Mouse (Mus musculus) ES-E14 (cell line): ENCODE results near the gene As3mt. TPM values are rescaled to one million over a fixed set of nuclear protein-coding genes. Genes with fewer than 3 reads are reported as not detected.
"Not testable (repeated sequence)": the region's sequence is repeated elsewhere in the genome, so short reads cannot be mapped to it uniquely, and the experiment has no call there.

Experiments
- DNase-seq: peaks from one replicate; pipeline ENCODE4 v3.0.0-alpha.2; 2013; ENCODE audit warnings: low read depth, low spot score
- H3K27ac ChIP-seq: 2 replicates; pipeline ENCODE4 v1.5.1; 2012; ENCODE audit warnings: low read depth, mild to moderate bottlenecking, low read length, moderate library complexity, mixed read lengths; ENCODE audit not compliant: poor library complexity, insufficient read depth, severe bottlenecking
- H3K36me3 ChIP-seq: 2 replicates; pipeline ENCODE4 v1.6.1; 2012; ENCODE audit warnings: mild to moderate bottlenecking, low read length, moderate library complexity, mixed read lengths; ENCODE audit not compliant: control insufficient read depth, poor library complexity, insufficient read depth, severe bottlenecking
- H3K4me1 ChIP-seq, 2 experiments: fragments of 150-350 bp in 1 of 2; sonication (generic) in 1 of 2; 2 replicates each; pipeline ENCODE4 v1.6.1; 2012; ENCODE audit warnings: low read length in 2 of 2, mild to moderate bottlenecking in 1 of 2, mixed read lengths in 1 of 2; ENCODE audit not compliant: control insufficient read depth in 2 of 2, insufficient read depth in 2 of 2, poor library complexity in 1 of 2
- H3K4me3 ChIP-seq, 2 experiments: fragments of 150-350 bp in 1 of 2; sonication (generic) in 1 of 2; 2 replicates each; pipeline ENCODE4 v1.5.1; 2012; ENCODE audit warnings: low read length in 2 of 2, low read depth in 1 of 2, mild to moderate bottlenecking in 1 of 2, mixed read lengths in 1 of 2; ENCODE audit not compliant: insufficient read depth in 1 of 2, poor library complexity in 1 of 2, severe bottlenecking in 1 of 2
- H3K9ac ChIP-seq: 2 replicates; pipeline ENCODE4 v1.6.1; 2012; ENCODE audit warnings: low read depth, mild to moderate bottlenecking, low read length, mixed read lengths; ENCODE audit not compliant: poor library complexity, insufficient read depth, severe bottlenecking
- H3K9me3 ChIP-seq: fragments of 150-350 bp; sonication (generic); 2 replicates; pipeline ENCODE4 v1.6.1; 2012; ENCODE audit warnings: low read depth, mild to moderate bottlenecking, low read length; ENCODE audit not compliant: control insufficient read depth, insufficient read depth
- CHD2 ChIP-seq: IDR thresholded peaks from 2 replicates; pipeline ENCODE4 v1.6.1; 2014; ENCODE audit warnings: mild to moderate bottlenecking, low read depth, low read length, inconsistent platforms
- HCFC1 ChIP-seq: IDR thresholded peaks from 2 replicates; pipeline ENCODE4 v1.6.1; 2012; ENCODE audit warnings: low read length, inconsistent platforms, borderline replicate concordance; ENCODE audit not compliant: insufficient read depth
- MAFK ChIP-seq: IDR thresholded peaks from 2 replicates; pipeline ENCODE4 v1.6.1; 2014; ENCODE audit warnings: mild to moderate bottlenecking, low read depth, low read length, inconsistent platforms; ENCODE audit not compliant: insufficient read depth
- ZC3H11A ChIP-seq: IDR thresholded peaks from 2 replicates; pipeline ENCODE4 v1.6.1; 2012; ENCODE audit warnings: low read depth, mild to moderate bottlenecking, inconsistent platforms, low read length, borderline replicate concordance
- ZNF384 ChIP-seq: IDR thresholded peaks from 2 replicates; pipeline ENCODE4 v1.6.1; 2012; ENCODE audit warnings: low read depth, low read length, inconsistent platforms
- in situ Hi-C, 2 experiments: fragments of 600-800 bp; cut with MboI; formaldehyde crosslinking; loops; one replicate each; pipeline ENCODE4 v1.15.1; 2025; ENCODE audit warnings: low sequenced_read_pairs in 2 of 2, inconsistent platforms in 1 of 2; ENCODE audit not compliant: unreplicated experiment in 2 of 2
- total RNA-seq: library from RNA; depleted of rRNA; stranded (reverse); fragments of 300-350 nt; gene quantifications from 2 replicates; pipeline ENCODE4 v1.2.3, GENCODE M21; 2012

As3mt gene
- total RNA-seq, 1 experiment: 11.0 TPM

- Histone ChIP-seq H3K36me3 (0 out of 2 replicates have a peak, but pooled peaks cover 2% of the 10 kb centered on the region), H3K4me1 (no peaks in the 10 kb centered on the region), H3K9me3 (no peaks in the 10 kb centered on the region), H3K9ac (no peak overlapping the region), H3K27ac (no peak overlapping the region), H3K4me3 (no peak overlapping the region)
- no peak for DNase-seq
- no peak for TF ChIP-seq ZC3H11A
- TF ChIP-seq MAFK: no peak
- in situ Hi-C loops: no loop called here
These were observed 20.0 kb downstream of the As3mt start for GRCm38 (mm10) chr19:46727140-46727736.

DNA sequence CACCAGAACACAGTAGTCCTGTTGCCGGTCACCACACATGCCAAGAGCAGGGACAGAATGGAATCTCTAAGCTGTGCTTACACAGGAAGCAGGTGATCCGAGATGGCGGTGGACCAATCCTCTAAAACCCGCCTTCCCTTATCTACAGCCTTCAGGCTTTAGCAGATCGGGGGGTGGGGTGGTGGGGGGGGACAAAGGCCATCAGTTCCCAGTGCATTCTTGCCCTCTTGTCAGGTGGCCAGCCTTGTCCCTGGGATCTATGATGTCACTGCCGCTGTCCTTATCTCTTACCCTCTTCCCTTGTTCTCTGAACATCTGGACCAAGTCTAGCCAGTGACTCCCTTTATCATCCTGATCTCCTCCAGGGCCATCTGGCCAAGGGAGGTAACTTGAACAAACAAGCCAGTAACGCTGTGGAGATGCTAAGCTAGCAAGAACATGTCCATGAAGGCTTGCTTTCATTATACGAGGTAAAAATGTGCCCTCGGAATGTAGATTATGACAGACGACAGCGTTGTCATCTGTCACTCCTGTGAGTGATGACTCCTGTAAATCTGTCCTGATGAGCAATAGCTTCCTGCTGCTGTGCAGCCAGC, 20.8 kb downstream of the As3mt start:
- H3K4me3 ChIP-seq: no peak overlapping the region
- no peaks in the 10 kb centered on the region for H3K9me3 ChIP-seq
- DNase-seq: no peak
- no peaks in the 10 kb centered on the region for H3K4me1 ChIP-seq
- TF ChIP-seq HCFC1 (no peak), ZC3H11A (no peak), CHD2 (no peak), ZNF384 (no peak)
- H3K27ac ChIP-seq: no peak overlapping the region
- H3K36me3 ChIP-seq: 0 out of 2 replicates have a peak, but pooled peaks cover 2% of the 10 kb centered on the region
- in situ Hi-C loops: no loop called here
- H3K9ac ChIP-seq: no peak overlapping the region

- no peak for TF ChIP-seq CHD2
- TF ChIP-seq MAFK: no peak
- no peak for TF ChIP-seq ZNF384
- no peak for TF ChIP-seq ZC3H11A
- no peak for TF ChIP-seq HCFC1
- in situ Hi-C loops: no loop called here
- Histone ChIP-seq H3K9ac (no peak overlapping the region), H3K27ac (no peak overlapping the region), H3K9me3 (no peaks in the 10 kb centered on the region), H3K4me3 (no peak overlapping the region), H3K4me1 (no peaks in the 10 kb centered on the region), H3K36me3 (0 out of 2 replicates have a peak, but pooled peaks cover 2% of the 10 kb centered on the region)
- no peak for DNase-seq
These were observed 21.7 kb downstream of the As3mt start for GRCm38 (mm10) chr19:46728909-46729308.

- TF ChIP-seq MAFK (no peak), HCFC1 (no peak), ZC3H11A (no peak), ZNF384 (no peak), CHD2 (no peak)
- Histone ChIP-seq H3K9ac (no peak overlapping the region), H3K36me3 (0 out of 2 replicates have a peak, but pooled peaks cover 2% of the 10 kb centered on the region), H3K9me3 (no peaks in the 10 kb centered on the region), H3K4me1 (no peaks in the 10 kb centered on the region), H3K4me3 (no peak overlapping the region), H3K27ac (no peak overlapping the region)
- in situ Hi-C loops: loop anchor here in 1 of 2 experiments (5.0 kb wide), 1 partner anchor 54 kb away; no protein-coding TSS in a partner anchor
- no peak for DNase-seq
These were observed 24.1 kb downstream of the As3mt start for GRCm38 (mm10) chr19:46731351-46731750.

- not testable (repeated sequence) for DNase-seq, H3K9ac ChIP-seq
These were observed 25.4 kb downstream of the As3mt start for GRCm38 (mm10) chr19:46732673-46733072.

More at GRCm38 (mm10) chr19:46732673-46733072, 25.4 kb downstream of the As3mt start:
- H3K27ac ChIP-seq, H3K4me1 ChIP-seq, H3K9me3 ChIP-seq, H3K36me3 ChIP-seq, H3K4me3 ChIP-seq: not testable (repeated sequence)
- in situ Hi-C loops: loop anchor here in 1 of 2 experiments (5.0 kb wide), 1 partner anchor 55 kb away; no protein-coding TSS in a partner anchor
